Mouse (Mus musculus): Measurements from ENCODE around the gene Plagl1.
"Not testable (repeated sequence)": the region's sequence is repeated elsewhere in the genome, so short reads cannot be mapped to it uniquely, and the experiment has no call there.

Gene Plagl1

DNA sequence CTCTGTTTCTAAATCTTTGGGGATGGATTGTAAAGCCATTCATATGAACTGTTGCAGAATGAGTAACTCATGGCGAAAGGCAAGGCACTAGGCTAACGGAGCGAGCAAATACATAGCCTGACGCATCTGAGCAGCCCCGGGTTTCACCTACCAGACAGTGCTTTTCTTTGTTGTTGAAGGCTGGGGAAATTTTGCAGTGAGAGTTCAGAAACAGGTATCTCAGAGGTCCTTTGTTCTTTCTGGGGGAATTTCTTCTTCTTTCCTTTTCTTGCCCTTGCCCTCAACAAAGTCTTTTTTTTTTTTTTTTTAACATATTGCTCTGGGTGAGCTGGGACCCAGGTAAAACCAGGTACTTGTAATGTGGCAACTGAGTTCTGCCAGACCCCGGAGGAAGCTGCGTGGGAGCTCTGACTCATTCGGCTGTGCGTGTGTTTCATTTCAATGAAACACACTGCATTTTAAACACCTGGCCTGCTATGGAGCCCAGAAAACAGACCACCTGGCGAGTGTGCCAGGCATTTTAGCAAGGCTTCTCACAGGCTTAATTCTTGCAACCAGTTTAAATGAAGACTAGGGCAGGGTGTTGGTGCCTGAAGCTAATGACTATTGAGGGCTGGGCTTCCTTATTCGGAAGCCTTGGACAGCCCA, at the start of gene Plagl1:
Gene Plagl1 (plus strand): TSS at position 484 of the 648 bp plus-strand sequence.
- no peak for DNase-seq (ENCODE audit: low spot score in 2 of 2)

DNA sequence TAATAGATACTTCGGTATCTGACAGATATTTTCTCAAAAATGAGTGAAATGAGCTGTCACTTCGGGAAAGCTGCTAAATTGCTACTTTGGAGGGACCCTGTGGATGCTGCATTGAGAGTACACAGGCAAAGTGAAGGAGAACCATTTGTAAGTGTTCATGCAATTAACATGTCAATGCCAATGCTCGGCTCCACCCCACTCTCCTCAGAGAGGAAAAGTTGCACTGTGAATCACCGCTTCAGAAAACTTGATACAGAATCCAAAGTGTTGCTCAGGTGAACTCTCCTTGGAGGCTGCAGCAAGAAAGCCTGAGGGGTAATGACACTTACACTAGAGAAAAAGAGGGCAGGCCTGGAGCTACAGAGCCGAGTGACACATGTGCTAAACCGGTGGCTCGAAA, 46.3 kb upstream of the Plagl1 start:
- no peak for DNase-seq (ENCODE audit: low spot score in 2 of 2)

DNA sequence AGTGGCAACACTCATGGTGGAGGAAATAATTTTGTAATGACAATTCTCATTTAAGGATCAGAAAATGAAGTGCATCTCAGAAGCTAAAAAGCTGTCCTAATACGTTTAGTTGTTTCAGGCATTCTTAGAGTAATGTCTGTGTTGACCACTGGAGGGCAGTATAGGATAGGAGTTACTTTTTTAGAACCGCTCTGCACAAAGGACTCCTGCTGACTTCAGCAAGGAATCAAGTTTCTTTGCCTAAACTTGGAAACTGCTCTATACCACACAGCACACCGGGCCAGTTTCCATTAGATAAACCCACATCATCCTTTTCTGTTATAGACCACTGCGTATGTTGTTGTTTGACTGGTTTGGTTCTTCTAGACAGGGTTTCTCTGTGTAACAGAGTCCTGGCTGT, 43.7 kb upstream of the Plagl1 start:
- DNase-seq (ENCODE audit: low spot score in 2 of 2) = peak in 1 of 2 experiments; percentile 36

DNA sequence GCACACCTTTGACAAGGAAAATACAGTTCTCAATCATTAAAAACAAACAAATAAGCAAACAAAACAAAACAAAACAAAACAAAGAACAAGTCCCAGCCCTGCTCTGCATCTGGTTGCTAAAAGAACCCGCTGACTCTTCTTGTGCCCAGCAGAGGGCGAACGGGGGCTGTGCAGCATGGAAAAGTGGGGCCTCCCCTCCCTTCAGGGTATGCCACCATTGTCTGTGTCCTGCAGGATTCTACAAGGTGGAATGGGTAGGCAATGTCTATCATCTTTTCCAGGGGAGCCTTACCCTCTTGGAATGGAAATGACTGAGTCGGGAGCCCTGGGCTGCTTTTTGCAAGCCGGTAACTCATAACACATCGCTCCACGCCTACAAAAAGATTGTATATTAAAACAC, 41.8 kb upstream of the Plagl1 start:
- no peak for DNase-seq (ENCODE audit: low spot score in 2 of 2)

DNA sequence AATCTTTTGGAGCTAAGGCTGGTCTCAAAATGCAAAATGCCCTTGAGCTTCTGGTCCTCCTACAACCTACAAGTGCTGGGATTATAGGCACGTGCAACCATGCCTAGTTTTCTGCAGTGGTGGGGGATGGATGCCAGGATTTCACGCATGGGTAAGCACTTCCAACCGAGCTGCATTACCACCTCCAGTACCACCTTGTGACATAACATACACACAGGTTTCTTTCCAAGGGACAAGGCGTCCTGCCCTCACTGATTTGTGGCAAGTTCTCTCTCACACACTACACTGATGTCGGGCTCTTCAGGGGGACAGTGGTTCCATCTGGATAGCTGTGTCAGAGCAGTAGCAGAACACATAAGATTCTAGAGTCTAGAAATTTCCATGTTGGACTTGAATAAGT, 41.3 kb upstream of the Plagl1 start:
- DNase-seq (ENCODE audit: low spot score in 2 of 2) = no peak

DNA sequence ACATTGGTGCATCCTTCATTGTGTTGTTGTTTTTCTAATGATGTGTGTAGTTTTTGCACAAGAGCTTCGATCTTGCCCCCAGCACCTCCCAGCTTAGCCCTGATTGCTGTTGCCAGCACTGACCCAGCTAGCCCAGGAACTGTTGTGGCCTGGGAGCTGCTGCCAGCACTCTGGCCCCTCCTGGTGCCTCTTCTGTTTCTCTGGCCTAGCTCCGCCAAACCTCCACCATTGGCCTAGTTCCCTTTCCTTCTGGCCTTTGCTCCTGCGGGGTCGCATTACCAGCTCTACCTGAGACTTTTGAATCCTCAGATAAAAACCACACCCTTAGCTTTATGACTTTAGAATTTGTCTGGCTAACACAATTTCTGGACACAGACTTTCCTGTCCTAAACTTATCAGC, 38.2 kb upstream of the Plagl1 start:
- DNase-seq (ENCODE audit: low spot score in 2 of 2) = no peak

DNA sequence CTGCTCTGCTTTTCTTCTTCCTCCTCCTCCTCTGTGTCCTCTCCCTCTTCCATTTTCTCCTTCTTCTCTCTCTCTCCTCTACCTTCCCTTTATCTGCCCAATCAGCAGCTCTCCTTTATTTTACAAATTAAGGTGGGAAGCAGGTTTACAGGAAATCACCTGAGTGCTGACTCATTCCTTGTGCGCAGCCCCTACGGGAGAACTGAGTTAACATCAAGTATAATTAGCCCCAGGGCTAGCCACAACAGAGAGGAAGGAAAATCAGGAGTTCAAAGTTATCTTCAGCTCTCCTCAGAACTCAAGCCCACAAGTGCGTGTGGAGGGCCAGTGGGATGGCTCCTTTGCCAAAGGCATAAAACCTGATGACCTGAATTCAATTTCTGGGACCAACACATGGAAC, 36.3 kb upstream of the Plagl1 start:
- DNase-seq (ENCODE audit: low spot score in 2 of 2) = not testable (repeated sequence)

DNA sequence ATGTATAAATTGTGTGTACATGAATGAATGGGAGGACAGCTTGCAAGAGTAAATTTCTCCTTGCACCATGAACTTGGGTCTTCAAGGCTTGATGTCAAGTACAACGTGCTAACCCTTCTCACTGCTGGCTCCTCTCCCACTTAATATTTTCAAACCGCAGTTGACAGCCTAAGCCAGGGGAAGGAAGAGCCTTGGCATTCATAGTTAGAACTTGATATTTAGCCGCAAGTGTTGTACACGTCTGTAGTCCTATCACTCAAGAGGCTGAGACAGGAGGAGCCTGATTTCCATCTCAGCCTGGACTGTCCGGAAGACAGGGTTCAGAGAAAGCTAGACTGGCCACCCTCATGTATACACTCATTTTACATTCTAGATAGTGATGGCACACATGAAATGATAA, 32.6 kb upstream of the Plagl1 start:
- no peak for DNase-seq (ENCODE audit: low spot score in 2 of 2)

DNA sequence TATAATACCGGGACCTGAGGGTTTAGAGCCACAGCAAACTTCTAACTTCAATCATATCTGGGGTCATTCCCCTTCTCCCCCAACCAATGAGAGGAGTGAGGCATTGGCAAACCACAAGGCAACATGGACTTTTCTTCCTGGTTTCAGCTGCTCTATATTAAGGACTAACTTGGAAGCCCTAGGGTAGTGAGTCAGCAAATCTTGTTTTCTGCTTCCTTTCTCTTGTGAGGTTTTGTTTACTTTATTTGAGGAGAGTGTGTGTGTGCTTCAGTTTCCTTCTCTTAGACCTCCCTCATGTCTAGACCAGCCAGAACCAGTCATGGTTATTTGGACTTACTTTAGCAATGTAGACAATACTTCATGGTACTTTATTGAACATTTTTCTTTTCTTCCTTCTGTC, 32.1 kb upstream of the Plagl1 start:
- no peak for DNase-seq (ENCODE audit: low spot score in 2 of 2)

DNA sequence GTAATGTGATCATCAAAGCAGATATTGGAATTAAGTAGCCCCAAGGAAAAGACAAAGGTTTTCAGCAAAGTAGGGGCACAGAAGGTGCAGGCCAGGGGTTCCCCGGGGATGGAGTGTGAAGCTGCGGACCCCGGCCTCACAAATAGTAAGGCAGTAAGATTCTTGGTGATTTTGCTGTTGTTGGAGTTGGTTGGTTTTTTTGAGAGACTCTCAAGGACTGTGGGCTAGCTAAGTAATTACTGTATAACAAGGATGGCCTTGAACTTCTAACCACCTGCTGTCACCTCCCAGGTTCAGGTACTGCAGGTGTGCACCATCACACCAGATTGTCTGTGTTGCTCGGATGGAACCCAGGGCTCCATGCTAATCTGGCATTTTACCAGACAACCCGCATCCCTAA, 30.9 kb upstream of the Plagl1 start:
- DNase-seq (ENCODE audit: low spot score in 2 of 2) = no peak

DNA sequence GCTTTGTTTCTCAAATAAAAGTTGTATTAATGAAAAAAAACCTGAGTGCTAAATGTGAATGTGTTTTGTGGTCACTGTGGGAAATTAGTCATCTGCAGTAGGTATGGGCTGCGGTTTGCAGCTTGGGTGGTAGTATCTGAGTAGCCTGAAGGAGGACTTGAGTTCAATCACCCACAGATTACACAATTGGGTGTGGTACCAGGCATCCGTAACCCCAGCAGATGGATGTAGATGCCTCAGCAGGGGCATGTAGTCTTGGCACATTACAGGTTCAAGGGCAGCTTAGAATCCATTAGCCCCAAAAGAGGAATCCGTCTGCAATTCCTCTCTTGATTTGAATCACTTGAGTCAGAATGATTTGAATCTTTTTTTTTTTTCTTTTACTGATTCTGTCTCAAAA, 25.0 kb upstream of the Plagl1 start:
- no peak for DNase-seq (ENCODE audit: low spot score in 2 of 2)

DNA sequence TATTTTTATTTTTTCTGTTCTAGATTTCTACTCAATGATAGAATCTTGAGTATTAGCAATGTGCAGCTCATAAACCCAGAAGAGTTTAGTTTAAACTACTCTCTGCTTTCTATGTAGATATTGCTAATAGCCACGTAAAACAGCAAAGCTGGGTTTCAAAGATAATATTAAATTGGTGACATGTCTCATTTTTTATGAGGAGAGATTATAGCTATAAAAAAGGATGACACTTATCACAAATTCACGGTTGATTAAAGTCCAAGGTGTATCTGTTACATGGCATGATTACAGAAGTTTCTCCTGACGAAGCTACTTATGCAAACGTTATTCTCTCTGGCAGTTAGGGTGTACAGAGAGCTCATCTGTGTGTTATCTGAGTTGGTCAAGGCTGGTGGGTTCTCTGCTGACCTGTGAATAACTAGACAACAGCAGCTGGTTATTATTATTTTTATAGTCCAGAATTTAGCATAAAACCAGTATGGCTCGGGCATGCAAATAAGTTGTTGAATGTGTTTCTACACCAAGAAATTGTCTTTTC, 20.6 kb upstream of the Plagl1 start:
- DNase-seq (ENCODE audit: low spot score in 2 of 2) = no peak

DNA sequence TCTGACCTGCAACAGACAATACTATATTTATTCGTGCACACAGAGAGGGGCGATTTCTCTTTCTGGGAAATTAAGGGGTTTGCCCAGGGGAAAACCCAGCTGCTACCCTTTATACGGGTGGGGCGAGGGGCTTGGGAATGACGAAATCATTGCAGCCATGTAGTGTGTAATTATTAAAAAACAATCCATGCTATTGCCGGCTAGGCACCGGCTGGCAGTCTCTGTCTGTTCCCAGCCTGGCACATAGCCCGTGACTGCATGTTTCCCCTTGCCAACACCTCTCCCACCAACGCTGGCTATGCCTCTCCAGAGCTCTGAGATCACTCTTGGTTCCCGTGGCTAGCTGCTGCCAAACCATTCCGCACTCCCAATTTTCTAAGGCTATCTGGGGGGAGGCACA, 15.6 kb upstream of the Plagl1 start:
- peak in 1 of 2 experiments; percentile 7 for DNase-seq (ENCODE audit: low spot score in 2 of 2)

DNA sequence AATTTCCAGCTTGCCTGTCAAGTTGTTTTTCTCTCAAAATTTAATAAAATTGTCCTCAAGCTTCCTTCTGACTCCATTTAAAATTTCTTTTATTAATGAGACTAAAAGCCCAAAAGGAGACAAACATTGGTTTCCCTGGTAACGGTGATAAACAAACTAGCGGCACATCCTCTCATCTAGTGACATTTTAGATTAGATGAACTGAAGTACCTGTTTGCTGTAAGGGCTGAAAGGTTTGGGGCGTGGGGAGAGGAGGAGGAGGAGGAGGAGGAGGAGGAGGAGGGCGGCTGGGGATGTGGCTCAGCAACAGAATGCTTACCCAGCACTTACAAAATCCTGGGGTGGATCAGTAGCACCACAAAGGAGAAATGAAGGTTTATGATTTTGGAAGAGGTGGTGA, 12.5 kb upstream of the Plagl1 start:
- DNase-seq (ENCODE audit: low spot score in 2 of 2) = no peak

DNA sequence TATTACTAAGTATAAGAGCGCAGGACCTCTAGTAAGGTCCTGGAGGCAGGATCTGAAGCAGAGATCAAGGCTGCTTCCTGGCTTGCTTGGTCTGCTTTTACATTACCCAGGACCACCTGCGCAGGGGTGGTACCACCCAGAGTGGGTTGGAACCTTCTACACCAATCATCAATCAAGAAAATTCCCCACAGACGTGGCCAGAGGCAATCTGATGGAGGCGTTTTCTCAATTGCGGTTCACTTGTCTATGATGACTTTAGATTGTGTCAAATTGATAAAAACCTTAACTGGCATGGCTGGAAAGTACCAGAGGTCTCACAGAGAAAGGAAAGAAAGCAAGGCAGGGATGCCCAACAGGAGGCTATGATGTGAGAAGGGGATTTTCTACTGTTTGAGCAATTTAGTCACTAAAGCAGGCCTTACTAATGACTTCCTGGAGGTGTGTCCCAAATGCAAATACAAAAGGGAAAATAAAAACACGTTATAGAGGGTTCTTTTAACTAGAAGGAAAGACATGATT, 3.4 kb upstream of the Plagl1 start:
- no peak for DNase-seq (ENCODE audit: low spot score in 2 of 2)

DNA sequence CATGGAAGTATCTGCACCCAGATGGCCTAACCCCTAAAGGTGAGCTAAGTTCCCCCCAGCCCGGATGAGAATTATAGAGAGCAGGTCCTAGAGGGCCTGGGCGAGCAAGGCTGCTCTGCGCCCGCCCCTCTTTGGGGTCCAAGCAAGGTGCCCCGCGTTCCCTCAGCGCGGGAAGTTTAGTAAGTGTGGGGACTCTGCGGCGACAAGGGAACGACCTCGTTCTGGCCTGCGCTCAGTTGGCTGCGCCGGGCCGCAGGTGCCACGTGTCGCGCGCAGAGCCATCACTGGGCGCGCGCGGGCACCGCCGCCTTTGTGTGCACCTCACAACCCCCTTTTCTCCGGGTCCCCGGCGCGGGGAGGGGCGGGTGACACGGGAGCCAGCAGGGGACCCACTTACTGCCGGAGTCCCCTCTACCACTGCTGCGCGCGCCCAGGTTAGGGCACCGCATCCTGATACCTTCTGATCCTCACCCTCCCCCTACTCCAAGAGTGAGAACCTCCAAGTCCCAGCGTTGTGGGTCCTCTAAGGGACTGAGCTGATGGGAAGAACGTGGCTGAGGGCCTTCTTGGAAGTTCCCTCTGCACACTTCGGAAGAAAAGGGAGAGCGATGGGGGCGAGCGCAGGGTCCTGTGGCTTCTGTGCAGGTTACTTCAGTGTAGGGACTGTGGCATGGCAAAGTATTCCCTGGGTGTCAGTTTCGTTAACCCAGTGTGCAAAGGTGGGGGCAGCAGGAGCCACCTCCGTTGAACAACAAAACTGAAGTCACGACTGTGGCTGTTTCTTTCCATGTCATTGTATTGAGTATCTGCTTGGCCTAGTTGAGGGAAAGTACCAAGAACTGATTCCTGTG, 742 bp downstream of the Plagl1 start:
- no peak for DNase-seq (ENCODE audit: low spot score in 2 of 2)

DNA sequence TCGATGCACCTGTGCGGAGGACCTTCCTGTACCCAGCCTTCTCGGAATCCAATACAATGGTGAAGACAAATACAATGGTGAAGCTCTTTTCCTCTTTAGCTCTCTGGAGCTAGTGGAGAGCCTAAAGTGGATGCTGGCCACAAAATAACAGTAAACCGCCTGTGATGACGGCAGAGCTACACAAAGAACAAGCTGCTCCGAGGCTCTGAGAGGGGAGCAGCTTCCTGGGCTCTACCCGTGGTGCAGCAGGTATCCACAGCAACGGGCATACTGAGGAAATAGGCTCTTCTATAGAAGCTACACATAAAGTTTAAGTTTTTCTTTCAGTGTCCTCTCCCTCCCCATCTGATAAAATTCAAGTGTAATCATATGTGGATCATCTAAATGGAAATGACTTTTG, 2.1 kb downstream of the Plagl1 start:
- DNase-seq (ENCODE audit: low spot score in 2 of 2) = no peak

DNA sequence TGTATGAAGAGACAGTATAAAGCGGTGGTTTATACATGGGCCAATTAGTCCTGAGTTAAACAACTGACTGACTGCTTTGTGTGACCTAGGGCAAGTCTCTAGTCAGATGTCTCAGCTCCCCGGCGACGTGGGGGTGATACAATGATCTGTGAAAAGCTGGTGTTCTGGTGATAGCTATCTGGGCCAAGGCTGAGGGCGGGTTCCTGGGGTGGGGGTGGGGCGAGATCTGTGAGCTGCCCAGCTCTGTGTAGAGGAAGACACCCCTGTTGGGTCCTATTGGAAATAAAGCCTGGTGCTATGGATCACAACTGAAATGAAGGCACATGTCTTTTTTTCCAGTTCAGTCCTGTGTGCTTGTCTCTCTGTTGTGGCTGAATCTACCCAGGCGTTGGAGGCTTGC, 3.2 kb downstream of the Plagl1 start:
- no peak for DNase-seq (ENCODE audit: low spot score in 2 of 2)

DNA sequence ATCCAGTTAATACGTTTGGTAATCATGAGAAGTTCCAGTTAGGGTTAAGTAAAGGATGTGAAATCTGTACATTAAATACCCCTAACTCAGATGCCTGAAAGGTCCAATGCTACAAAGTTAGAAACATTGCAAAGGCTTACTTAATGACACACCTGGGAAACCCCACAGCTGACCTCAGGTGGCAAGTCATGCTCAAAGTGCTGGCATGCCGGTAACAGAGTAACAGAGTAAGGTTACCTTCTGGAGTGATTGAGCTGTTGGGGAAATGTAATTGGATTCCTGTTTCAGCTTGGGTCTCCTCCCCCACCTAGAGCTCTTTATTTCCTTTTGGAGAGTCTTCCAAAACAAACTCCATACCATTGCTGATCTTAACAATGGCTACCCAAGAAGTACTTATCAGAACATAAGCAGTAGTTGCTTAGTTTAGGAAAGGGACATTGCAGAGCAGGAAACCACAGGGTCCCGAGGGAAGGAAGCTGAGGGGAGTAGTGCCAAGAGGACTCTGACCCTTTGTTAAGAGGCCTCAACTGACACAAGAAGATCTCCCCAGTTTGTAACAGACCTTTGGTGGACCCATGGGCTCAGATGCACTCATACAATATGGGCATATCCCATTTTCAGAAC, 4.9 kb downstream of the Plagl1 start:
- DNase-seq (ENCODE audit: low spot score in 2 of 2) = no peak

DNA sequence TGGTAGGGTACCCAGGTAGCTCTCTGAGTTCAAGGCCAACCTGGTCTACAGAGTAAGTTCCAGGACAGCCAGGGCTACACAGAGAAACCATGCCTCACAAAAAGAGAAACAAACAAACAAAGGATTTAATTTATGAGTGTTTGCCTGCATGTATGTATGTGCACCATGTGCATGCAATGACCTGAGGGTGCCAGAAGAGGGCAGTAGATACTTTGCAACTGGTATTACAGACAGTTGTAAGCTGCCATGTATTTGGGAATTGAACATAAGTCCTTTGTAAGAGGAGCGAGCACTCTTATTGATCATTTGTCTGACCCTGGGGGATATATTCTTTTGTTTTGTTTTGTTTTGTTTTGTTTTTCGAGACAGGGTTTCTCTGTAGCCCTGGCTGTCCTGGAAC, 10.7 kb downstream of the Plagl1 start:
- DNase-seq (ENCODE audit: low spot score in 2 of 2) = no peak

DNA sequence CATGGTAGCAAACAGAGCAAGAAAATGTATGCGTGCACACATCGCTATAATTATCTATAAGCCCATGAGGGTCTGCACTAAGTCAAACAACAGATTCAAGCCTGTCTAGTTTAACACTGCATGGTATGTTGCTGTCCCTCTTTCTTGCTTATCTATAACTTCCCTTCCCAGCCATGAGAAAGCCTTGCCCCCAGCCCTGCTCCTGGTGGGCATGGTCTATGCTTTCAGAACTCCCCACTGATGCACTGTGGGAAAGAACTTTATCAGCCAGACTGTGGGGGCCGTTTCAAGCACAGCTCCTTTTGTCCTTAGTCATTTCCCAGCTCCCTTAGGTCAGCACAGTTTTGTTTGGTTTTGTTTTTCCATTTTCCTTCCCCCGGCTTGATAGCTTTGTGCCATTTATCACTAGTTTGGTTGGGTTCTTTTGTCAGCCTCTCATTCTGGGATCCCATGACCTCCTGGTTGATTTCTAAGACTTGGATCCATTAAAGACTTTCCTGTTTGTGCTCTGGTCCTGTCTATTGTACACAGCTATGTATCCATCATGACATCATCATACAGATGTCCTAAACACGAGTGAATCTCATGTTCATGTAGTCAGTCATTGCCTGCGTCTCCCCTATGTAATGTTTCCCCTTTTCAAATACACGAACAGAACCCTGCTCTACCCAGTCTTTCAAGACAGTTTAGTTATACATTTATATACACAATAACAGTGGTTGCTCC, 16.7 kb downstream of the Plagl1 start:
- DNase-seq (ENCODE audit: low spot score in 2 of 2) = no peak

DNA sequence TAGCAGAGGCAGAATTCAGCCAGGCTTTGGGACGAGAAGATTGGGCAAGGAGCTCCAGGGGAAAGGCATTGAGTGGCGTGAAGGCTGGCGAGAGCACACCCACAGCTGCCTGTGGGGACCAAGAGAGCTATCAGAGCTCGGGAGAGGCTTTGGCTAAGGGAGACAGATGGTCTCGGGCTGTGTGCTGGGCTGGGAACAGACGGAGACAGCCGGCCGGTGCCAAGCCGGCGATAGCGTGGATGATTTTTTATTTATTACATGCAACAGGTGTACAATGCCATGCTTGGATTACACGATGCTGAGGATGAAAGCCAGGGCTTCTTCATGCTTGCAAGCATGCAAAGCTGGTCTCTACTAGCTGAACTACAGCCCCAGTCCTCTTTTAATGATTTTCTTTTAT, 22.2 kb downstream of the Plagl1 start:
- no peak for DNase-seq (ENCODE audit: low spot score in 2 of 2)
